Mouse (Mus musculus) mammary gland, adult 2 months (tissue): ENCODE results near the gene Slc25a14. TPM values are rescaled to one million over a fixed set of nuclear protein-coding genes. Genes with fewer than 3 reads are reported as not detected.

ENCODE experiments used
- polyA plus RNA-seq: library from polyadenylated mRNA; depleted of rRNA; stranded (reverse); fragments of >200 nt; gene quantifications from 2 replicates; pipeline ENCODE4 v1.2.3, GENCODE M21; 2012; ENCODE audit warnings: low replicate concordance; rRNA removed

Gene Slc25a14
- 1.2 and 2.5 TPM in 2 replicates for polyA plus RNA-seq

GRCm38 (mm10) chrX:48623379-48624053, at the start of gene Slc25a14:
Slc25a14 (plus strand) TSS chrX:48623413.

DNA sequence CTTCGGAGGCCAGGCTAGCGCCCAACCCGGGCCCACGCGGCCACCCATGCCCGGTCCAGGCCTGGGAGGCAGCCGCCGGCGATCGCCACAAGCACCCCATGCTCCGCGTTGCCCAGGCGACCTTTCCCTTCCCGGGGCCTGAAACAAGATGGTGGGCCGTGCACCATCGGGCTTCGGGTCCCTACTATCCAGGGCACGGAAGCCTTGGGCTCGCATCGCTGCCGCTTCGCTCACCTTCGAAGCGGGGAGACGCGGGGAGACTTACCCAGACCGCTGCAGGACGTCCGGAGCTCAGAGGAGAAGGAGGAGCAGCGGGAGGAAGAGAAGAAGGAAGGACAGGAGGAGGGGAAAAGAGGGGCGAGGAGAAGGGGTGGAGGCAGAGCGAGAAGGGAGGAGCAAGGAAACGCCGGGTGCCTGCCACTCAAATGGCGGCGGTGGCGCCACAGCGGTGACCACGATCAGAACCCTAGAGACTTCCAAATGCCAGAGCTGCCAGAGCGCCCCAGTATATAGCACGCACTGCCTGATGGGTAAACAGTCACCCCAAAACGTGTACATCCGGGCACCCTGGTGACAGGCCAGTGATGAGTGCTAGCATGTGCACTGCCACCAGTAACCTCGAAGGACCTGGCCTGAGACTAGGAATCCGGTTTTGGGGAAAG, 29.0 kb upstream of the Slc25a14 start, which contains the start of gene Zfp280c:
Gene Zfp280c (minus strand): TSS at position 406 of the 662 bp plus-strand sequence.

GRCm38 (mm10) chrX:48674171-48674570, 51.0 kb downstream of the Slc25a14 start, which contains the start of gene Gpr119:
Gpr119 (minus strand) TSS chrX:48674478.

DNA sequence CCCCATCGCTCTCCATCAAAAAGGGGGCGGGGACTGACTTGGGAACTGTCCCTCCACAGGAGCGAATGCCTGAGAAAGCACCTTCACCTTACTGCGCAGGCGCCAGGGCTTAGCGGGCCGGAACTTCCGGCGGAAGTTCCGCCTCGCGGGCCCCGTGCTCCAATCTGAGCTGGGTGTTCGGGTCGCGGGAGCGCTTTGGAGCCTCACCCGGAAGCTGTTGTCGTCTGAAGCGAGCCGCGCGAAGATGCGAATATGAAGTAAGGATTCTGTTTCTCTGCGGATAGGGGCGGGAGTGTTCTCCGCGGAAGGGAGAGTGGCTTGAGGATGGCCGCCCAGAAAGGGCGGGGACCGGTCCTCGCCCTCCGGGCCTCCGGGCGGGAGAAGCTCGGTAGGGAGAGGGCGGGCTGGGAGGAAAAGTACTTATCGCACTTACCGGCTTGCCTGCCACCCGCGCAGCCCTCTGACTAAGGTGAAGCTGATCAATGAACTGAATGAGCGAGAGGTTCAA, 71.7 kb downstream of the Slc25a14 start, which contains the start of gene Rbmx2:
Gene Rbmx2 (plus strand): TSS at position 141 of the 508 bp plus-strand sequence.

Other genes starting within 250 kb of the Slc25a14 start
- gene Elf4, start 160.3 kb upstream of the Slc25a14 start, polyA plus RNA-seq = 31.1 and 37.5 TPM in 2 replicates
- 6.7 and 18.8 TPM in 2 replicates for gene Aifm1, start 109.8 kb upstream of the Slc25a14 start, polyA plus RNA-seq
- gene Rab33a, start 104.1 kb upstream of the Slc25a14 start, polyA plus RNA-seq = 0.11 and 0.49 TPM in 2 replicates
- gene Zfp280c, start 28.9 kb upstream of the Slc25a14 start, polyA plus RNA-seq = 1.7 and 6.0 TPM in 2 replicates
- not detected in 2 replicates for gene Gpr119, start 51.1 kb downstream of the Slc25a14 start, polyA plus RNA-seq
- gene Rbmx2, start 71.6 kb downstream of the Slc25a14 start, polyA plus RNA-seq = 0.74 and 1.3 TPM in 2 replicates